Mouse (Mus musculus) cerebellum, adult 2 months (tissue): ENCODE results near the gene Snx13. TPM values are rescaled to one million over a fixed set of nuclear protein-coding genes. Genes with fewer than 3 reads are reported as not detected.

Source experiments
- DNase-seq, 2 experiments: peaks; one replicate each; pipeline ENCODE4 v3.0.0; 2021
- H3K27ac ChIP-seq: fragments of 200-500 bp; 2 replicates; pipeline ENCODE4 v1.5.1; 2012; ENCODE audit warnings: low read length, control low read depth, inconsistent platforms; ENCODE audit not compliant: insufficient read depth
- H3K27me3 ChIP-seq: fragments of 200-500 bp; 2 replicates; pipeline ENCODE4 v1.6.1; 2012; ENCODE audit warnings: inconsistent platforms, mild to moderate bottlenecking, low read length, moderate library complexity; ENCODE audit not compliant: control insufficient read depth, insufficient read depth
- H3K4me1 ChIP-seq: fragments of 200-500 bp; 2 replicates; pipeline ENCODE4 v1.6.1; 2011; ENCODE audit warnings: low read length; ENCODE audit not compliant: control insufficient read depth, insufficient read depth
- H3K4me3 ChIP-seq: fragments of 200-500 bp; replicated peaks from 2 replicates; pipeline ENCODE3; 2011; ENCODE audit warnings: mild to moderate bottlenecking, low read depth, low read length, control low read depth; ENCODE audit not compliant: insufficient read depth
- CTCF ChIP-seq: fragments of 200-500 bp; IDR thresholded peaks from 2 replicates; pipeline ENCODE4 v1.5.1; 2011; ENCODE audit warnings: low read depth, mild to moderate bottlenecking, control low read depth, low read length, moderate library complexity, borderline replicate concordance; ENCODE audit not compliant: insufficient read depth
- POLR2A ChIP-seq: fragments of 200-500 bp; IDR thresholded peaks from 2 replicates; pipeline ENCODE4 v1.6.1; 2011; ENCODE audit warnings: low read length, control low read depth, borderline replicate concordance; ENCODE audit not compliant: insufficient read depth
- WGBS: fragments of 180-500 bp; shearing (Covaris S2); methylation state at CpG from one replicate; pipeline ENCODE4 v1.1.7; 2018; 5-methylcytosine and 5-hydroxymethylcytosine counted together
- polyA plus RNA-seq: library from polyadenylated mRNA; depleted of rRNA; stranded (reverse); fragments of >200 nt; gene quantifications from 2 replicates; pipeline ENCODE4 v1.2.3, GENCODE M21; 2012; rRNA removed

Snx13 gene
- polyA plus RNA-seq, 1 experiment: 27.8 TPM

DNA sequence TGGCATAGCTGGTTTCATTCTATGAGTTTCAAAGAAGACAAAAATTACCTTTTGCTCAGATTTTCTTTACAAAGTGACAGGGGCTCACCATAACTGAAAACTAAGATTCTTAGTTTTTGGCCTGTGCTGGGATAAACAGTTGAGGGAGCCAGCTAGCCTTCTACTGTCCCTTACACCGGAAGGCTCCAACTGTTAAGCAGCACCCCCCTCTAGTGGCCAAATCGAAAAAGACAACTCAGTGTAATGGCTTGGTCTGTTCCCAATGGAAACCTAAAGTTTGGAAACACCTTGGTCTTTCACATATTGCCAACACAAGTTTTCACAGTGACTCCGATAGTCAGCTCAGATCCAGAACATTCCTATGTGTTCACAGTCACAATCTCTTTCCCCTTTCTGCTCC, 135.7 kb downstream of the Snx13 start:
- no peak overlapping the region for H3K4me3 ChIP-seq
- H3K27ac ChIP-seq: no peak overlapping the region
- H3K27me3 ChIP-seq: no peaks in the 10 kb centered on the region
- WGBS: 7% methylated on average over 3 of the region's 3 CpGs
- H3K4me1 ChIP-seq: no peaks in the 10 kb centered on the region
- TF ChIP-seq CTCF (peak; percentile 91), POLR2A (no peak)
- peak; percentile 67 to 82 for DNase-seq

DNA sequence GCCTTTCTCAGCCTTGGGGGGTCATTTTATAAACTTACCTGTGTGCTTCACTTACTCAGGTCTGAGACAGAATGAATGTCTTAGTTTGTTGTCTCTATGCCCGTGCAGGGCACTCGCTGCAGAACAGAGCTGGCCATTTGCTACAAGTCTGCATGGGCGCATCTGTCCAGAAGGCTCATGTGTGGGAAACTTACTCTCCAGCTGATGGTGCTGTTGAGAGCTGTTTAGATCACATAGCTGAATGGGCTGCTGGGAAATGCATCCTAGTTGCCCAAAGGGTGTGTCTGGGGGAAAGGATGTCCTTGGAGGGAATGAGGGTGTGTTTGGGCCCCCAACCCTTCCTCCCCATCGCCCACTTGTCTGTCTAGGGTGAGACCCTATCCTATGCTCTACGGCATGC, 137.3 kb downstream of the Snx13 start:
- H3K4me3 ChIP-seq: no peak overlapping the region
- DNase-seq: no peak
- whole genome bisulfite sequencing: 77% methylated on average over 5 of the region's 5 CpGs

DNA sequence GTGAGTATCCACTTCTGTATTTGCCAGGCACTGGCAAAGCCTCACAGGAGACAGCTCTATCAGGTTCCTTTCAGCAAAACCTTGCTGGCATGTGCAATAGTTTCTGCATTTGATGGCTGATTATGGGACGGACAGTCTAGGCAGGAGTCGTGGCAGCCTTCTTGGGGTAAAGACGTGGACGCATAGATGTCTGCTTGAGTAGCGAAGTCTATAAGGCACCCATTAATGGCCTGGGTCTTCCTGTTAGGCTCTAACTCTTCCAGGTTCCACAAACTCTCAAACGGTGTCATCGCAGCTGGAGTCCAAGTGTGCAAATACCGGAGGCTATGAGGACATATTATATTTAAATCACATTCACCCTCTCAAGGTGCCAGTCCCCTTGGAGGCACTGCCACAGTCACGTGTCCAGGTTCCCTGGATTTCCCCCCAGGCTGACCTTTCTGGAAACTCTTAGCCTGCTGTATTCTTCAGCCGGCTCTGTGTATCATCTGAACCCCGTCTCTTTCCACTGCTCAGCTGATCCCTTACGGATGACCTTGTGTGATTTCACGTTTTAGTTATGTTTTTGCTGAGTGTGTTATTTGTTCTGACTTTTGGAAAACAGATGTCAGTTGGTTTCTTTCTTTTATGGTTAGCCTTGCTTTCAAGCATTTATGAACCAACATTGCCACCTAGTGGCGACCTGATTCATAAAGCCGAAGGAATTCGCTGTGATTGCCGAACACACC, 144.9 kb downstream of the Snx13 start:
- Histone ChIP-seq H3K4me1 (no peaks in the 10 kb centered on the region), H3K27me3 (no peaks in the 10 kb centered on the region), H3K4me3 (no peak overlapping the region), H3K27ac (no peak overlapping the region)
- TF ChIP-seq POLR2A (no peak), CTCF (peak; percentile 41; the same call in 1 of the 2 replicates)
- WGBS: 51% methylated on average over 17 of the region's 17 CpGs
- DNase-seq: peak; percentile 62 to 63

More for the DNA sequence above, 137.3 kb downstream of the Snx13 start:
- Histone ChIP-seq H3K4me1 (no peaks in the 10 kb centered on the region), H3K27ac (no peak overlapping the region), H3K27me3 (no peaks in the 10 kb centered on the region)
- TF ChIP-seq CTCF (no peak), POLR2A (no peak)

DNA sequence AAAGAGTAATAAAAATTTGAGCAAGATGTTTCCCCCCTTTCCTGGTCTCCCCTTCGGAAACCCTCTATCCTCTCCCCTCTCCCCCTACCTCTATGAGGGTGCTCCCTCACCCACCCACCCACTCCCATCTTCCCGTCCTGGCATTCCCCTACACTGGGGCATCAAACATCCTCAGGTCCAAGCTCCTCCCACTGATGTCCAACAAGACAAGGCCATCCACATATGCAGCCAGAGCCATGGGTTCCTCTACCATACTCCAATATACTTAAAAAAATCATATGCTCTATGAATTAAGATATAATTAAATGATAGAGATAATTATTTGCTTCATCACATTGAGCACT, 145.4 kb downstream of the Snx13 start:
- WGBS: 11% methylated on average over 2 of the region's 2 CpGs
- TF ChIP-seq CTCF (no peak), POLR2A (no peak)
- Histone ChIP-seq H3K27ac (no peak overlapping the region), H3K4me3 (no peak overlapping the region), H3K27me3 (no peaks in the 10 kb centered on the region), H3K4me1 (no peaks in the 10 kb centered on the region)
- no peak for DNase-seq

Other genes with a start within 250 kb of the Snx13 start
- gene Hdac9, start 130.1 kb upstream of the Snx13 start, polyA plus RNA-seq: 9.3 and 10.3 TPM in 2 replicates
- not detected in 2 replicates for gene Prps1l1, start 62.4 kb upstream of the Snx13 start, polyA plus RNA-seq